Mouse (Mus musculus): ENCODE results near the gene Aebp1.

The Aebp1 gene

GRCm38 (mm10) chr11:5893807-5894206, 32.1 kb downstream of the Aebp1 start:
- no peak for DNase-seq (ENCODE audit: low read depth, low spot score)

GRCm38 (mm10) chr11:5897230-5897629, 35.5 kb downstream of the Aebp1 start:
- peak; percentile 63 for DNase-seq (ENCODE audit: low read depth, low spot score)

GRCm38 (mm10) chr11:5897839-5898238, 36.1 kb downstream of the Aebp1 start:
- DNase-seq (ENCODE audit: low read depth, low spot score), result peak; percentile 57

GRCm38 (mm10) chr11:5898531-5898930, 36.8 kb downstream of the Aebp1 start, which contains the start of gene Myl7:
Gene Myl7 (minus strand): TSS chr11:5898782.
- no peak for DNase-seq (ENCODE audit: low read depth, low spot score)

- DNase-seq (ENCODE audit: low read depth, low spot score), result no peak
Measured at GRCm38 (mm10) chr11:5899286-5899685, 37.5 kb downstream of the Aebp1 start.

GRCm38 (mm10) chr11:5901320-5901719, 39.6 kb downstream of the Aebp1 start:
- no peak for DNase-seq (ENCODE audit: low read depth, low spot score)

GRCm38 (mm10) chr11:5901950-5902349, 40.2 kb downstream of the Aebp1 start:
- peak; percentile 77 for DNase-seq (ENCODE audit: low read depth, low spot score)

GRCm38 (mm10) chr11:5902390-5902789, 40.6 kb downstream of the Aebp1 start:
- DNase-seq (ENCODE audit: low read depth, low spot score), result peak; percentile 63

GRCm38 (mm10) chr11:5903844-5904243, 42.1 kb downstream of the Aebp1 start:
- no peak for DNase-seq (ENCODE audit: low read depth, low spot score)

GRCm38 (mm10) chr11:5904357-5904756, 42.6 kb downstream of the Aebp1 start:
- no peak for DNase-seq (ENCODE audit: low read depth, low spot score)

- DNase-seq (ENCODE audit: low read depth, low spot score), result no peak
Measured at GRCm38 (mm10) chr11:5904871-5905270, 43.1 kb downstream of the Aebp1 start.

GRCm38 (mm10) chr11:5905778-5906518, 44.2 kb downstream of the Aebp1 start:
- DNase-seq (ENCODE audit: low read depth, low spot score), result peak; percentile 30

GRCm38 (mm10) chr11:5907096-5907495, 45.3 kb downstream of the Aebp1 start:
- peak; percentile 59 for DNase-seq (ENCODE audit: low read depth, low spot score)

- DNase-seq (ENCODE audit: low read depth, low spot score), result no peak
Measured at GRCm38 (mm10) chr11:5908642-5909041, 46.9 kb downstream of the Aebp1 start.

- peak; percentile 57 for DNase-seq (ENCODE audit: low read depth, low spot score)
Measured at GRCm38 (mm10) chr11:5912635-5913034, 50.9 kb downstream of the Aebp1 start.

GRCm38 (mm10) chr11:5913256-5913655, 51.5 kb downstream of the Aebp1 start:
- no peak for DNase-seq (ENCODE audit: low read depth, low spot score)

- DNase-seq (ENCODE audit: low read depth, low spot score), result no peak
Measured at GRCm38 (mm10) chr11:5913936-5914335, 52.2 kb downstream of the Aebp1 start.

GRCm38 (mm10) chr11:5914940-5915339, 53.2 kb downstream of the Aebp1 start:
- DNase-seq (ENCODE audit: low read depth, low spot score), result no peak

- DNase-seq (ENCODE audit: low read depth, low spot score), result no peak
Measured at GRCm38 (mm10) chr11:5915429-5916177, 53.9 kb downstream of the Aebp1 start.

- DNase-seq (ENCODE audit: low read depth, low spot score), result peak; percentile 49
Measured at GRCm38 (mm10) chr11:5916178-5916548, 54.4 kb downstream of the Aebp1 start.

- no peak for DNase-seq (ENCODE audit: low read depth, low spot score)
Measured at GRCm38 (mm10) chr11:5918111-5918510, 56.4 kb downstream of the Aebp1 start.

- no peak for DNase-seq (ENCODE audit: low read depth, low spot score)
Measured at GRCm38 (mm10) chr11:5919606-5920005, 57.9 kb downstream of the Aebp1 start.

Measured in R1 (cell line).